Mouse (Mus musculus) lung, embryonic 15.5 days (tissue): ENCODE data around the gene Adamtsl4. TPM values are rescaled to one million over a fixed set of nuclear protein-coding genes. Genes with fewer than 3 reads are reported as not detected.

Source experiments
- ATAC-seq: fragments of 200-750 bp; cut with Nextera tagmentation; 2 replicates; pipeline ENCODE4 v1.8.0; 2017; ENCODE audit warnings: moderate number of reproducible peaks, borderline replicate concordance; ENCODE audit not compliant: low FRiP score, low TSS enrichment; ENCODE audit errors: extremely low read depth
- H3K27ac ChIP-seq: fragments of 300-500 bp; sonication (generic); 2 replicates; pipeline ENCODE4 v1.5.1; 2015; ENCODE audit warnings: moderate library complexity, mild to moderate bottlenecking, inconsistent platforms
- H3K27me3 ChIP-seq: fragments of 300-500 bp; sonication (generic); 2 replicates; pipeline ENCODE4 v1.6.1; 2015; ENCODE audit warnings: inconsistent platforms
- H3K36me3 ChIP-seq: fragments of 300-500 bp; sonication (generic); 2 replicates; pipeline ENCODE4 v1.6.1; 2015; ENCODE audit warnings: inconsistent platforms
- H3K4me1 ChIP-seq: fragments of 300-500 bp; sonication (generic); 2 replicates; pipeline ENCODE4 v1.6.1; 2015; ENCODE audit warnings: inconsistent platforms
- H3K4me2 ChIP-seq: fragments of 300-500 bp; sonication (generic); 2 replicates; pipeline ENCODE4 v1.6.1; 2015; ENCODE audit warnings: inconsistent platforms, mild to moderate bottlenecking, moderate library complexity
- H3K4me3 ChIP-seq: fragments of 300-500 bp; sonication (generic); 2 replicates; pipeline ENCODE4 v1.5.1; 2015; ENCODE audit warnings: mild to moderate bottlenecking, inconsistent platforms
- H3K9ac ChIP-seq: fragments of 300-500 bp; sonication (generic); 2 replicates; pipeline ENCODE4 v1.6.1; 2015; ENCODE audit warnings: inconsistent platforms
- H3K9me3 ChIP-seq: fragments of 300-500 bp; sonication (generic); 2 replicates; pipeline ENCODE4 v1.6.1; 2016; ENCODE audit warnings: inconsistent platforms
- WGBS: fragments of 180-500 bp; shearing (Covaris S2); methylation state at CpG from one replicate; pipeline ENCODE4 v1.1.7; 2015; 5-methylcytosine and 5-hydroxymethylcytosine counted together
- polyA plus RNA-seq: library from polyadenylated mRNA; unstranded; fragments of >200 nt; fragmentation: Nextera tagmentation; extraction: Ambion mirVana; gene quantifications from 2 replicates; pipeline ENCODE4 v1.2.1, GENCODE M21; 2015

Gene Adamtsl4
- polyA plus RNA-seq, result 3.1 and 5.7 TPM in 2 replicates

GRCm38 (mm10) chr3:95687524-95688421, at the start of gene Adamtsl4:
TSS of gene Adamtsl4 (minus strand) at chr3:95687917.
- H3K27ac ChIP-seq, result peak within 1 kb of the TSS; percentile 84
- no peaks in the 10 kb centered on the region for H3K36me3 ChIP-seq
- no peaks in the 10 kb centered on the region for H3K27me3 ChIP-seq
- WGBS, result 3% methylated on average over 50 of the region's 50 CpGs
- peak within 1 kb of the TSS; percentile 52 for H3K4me3 ChIP-seq
- peak within 1 kb of the TSS; percentile 42 for H3K9ac ChIP-seq
- no peaks in the 10 kb centered on the region for H3K9me3 ChIP-seq
- peaks cover 57% of the 10 kb centered on the region for H3K4me1 ChIP-seq
- peak within 1 kb of the TSS; percentile 89 for H3K4me2 ChIP-seq
- peak; percentile 67 for ATAC-seq

GRCm38 (mm10) chr3:95735071-95735670, 47.5 kb upstream of the Adamtsl4 start:
- no peak overlapping the region for H3K9ac ChIP-seq
- ATAC-seq, result no peak
- no peaks in the 10 kb centered on the region for H3K9me3 ChIP-seq
- 76% methylated on average over 12 of the region's 12 CpGs for WGBS
- peaks cover 12% of the 10 kb centered on the region for H3K36me3 ChIP-seq
- H3K4me1 ChIP-seq, result peaks cover 19% of the 10 kb centered on the region
- no peak overlapping the region for H3K4me3 ChIP-seq
- H3K27ac ChIP-seq, result no peak overlapping the region
- no peak overlapping the region for H3K4me2 ChIP-seq
- no peaks in the 10 kb centered on the region for H3K27me3 ChIP-seq

- H3K4me3 ChIP-seq, result no peak overlapping the region
- peaks cover 8% of the 10 kb centered on the region; the same call in 1 of the 2 replicates for H3K36me3 ChIP-seq
- H3K9me3 ChIP-seq, result no peaks in the 10 kb centered on the region
- no peak overlapping the region for H3K27ac ChIP-seq
- ATAC-seq, result no peak
- H3K27me3 ChIP-seq, result no peaks in the 10 kb centered on the region
- WGBS, result 69% methylated on average over 13 of the region's 13 CpGs
- H3K4me2 ChIP-seq, result no peak overlapping the region
- H3K9ac ChIP-seq, result no peak overlapping the region
- peaks cover 12% of the 10 kb centered on the region for H3K4me1 ChIP-seq
Measured at GRCm38 (mm10) chr3:95734092-95734702, 46.5 kb upstream of the Adamtsl4 start.

- peak overlapping the region; percentile 53; the same call in 1 of the 2 replicates for H3K27ac ChIP-seq
- H3K9ac ChIP-seq, result no peak overlapping the region
- H3K27me3 ChIP-seq, result no peaks in the 10 kb centered on the region
- no peak overlapping the region for H3K4me2 ChIP-seq
- H3K36me3 ChIP-seq, result peaks cover 8% of the 10 kb centered on the region; the same call in 1 of the 2 replicates
- H3K4me3 ChIP-seq, result no peak overlapping the region
- H3K9me3 ChIP-seq, result no peaks in the 10 kb centered on the region
- peaks cover 9% of the 10 kb centered on the region for H3K4me1 ChIP-seq
- peak; percentile 12; the same call in 1 of the 2 replicates for ATAC-seq
- WGBS, result 65% methylated on average over 11 of the region's 11 CpGs
Measured at GRCm38 (mm10) chr3:95732744-95733521, 45.2 kb upstream of the Adamtsl4 start.

- peaks cover 9% of the 10 kb centered on the region for H3K4me1 ChIP-seq
- no peaks in the 10 kb centered on the region for H3K9me3 ChIP-seq
- peaks cover 8% of the 10 kb centered on the region; the same call in 1 of the 2 replicates for H3K36me3 ChIP-seq
- no peaks in the 10 kb centered on the region for H3K27me3 ChIP-seq
- no peak overlapping the region for H3K4me2 ChIP-seq
- H3K4me3 ChIP-seq, result no peak overlapping the region
- 0 out of 2 replicates have a peak overlapping the region, but pooled peaks have one; percentile 53 for H3K27ac ChIP-seq
- 89% methylated on average over 9 of the region's 9 CpGs for WGBS
- no peak overlapping the region for H3K9ac ChIP-seq
- ATAC-seq, result no peak
Measured at GRCm38 (mm10) chr3:95732297-95732696, 44.6 kb upstream of the Adamtsl4 start.

DNA sequence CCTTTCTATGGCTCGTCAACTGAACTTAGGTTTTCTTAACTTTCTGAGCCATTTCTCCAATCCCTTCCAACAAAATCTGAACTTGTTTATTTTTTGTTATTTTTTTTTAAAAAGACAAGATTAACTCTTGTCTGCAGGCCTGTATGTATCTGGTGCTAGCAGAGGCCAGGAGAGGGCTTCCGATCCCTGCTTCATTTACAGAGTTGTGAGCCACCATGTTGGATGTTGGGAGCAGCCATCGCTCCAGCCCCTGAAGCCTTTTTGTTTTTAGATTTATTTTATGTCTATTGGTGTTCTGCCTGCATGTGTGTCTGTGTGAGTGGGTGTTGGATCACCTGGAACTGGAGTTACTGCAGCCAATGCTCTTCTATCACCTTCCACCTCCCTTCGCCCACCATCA, 44.1 kb upstream of the Adamtsl4 start:
- ATAC-seq, result no peak
- peaks cover 9% of the 10 kb centered on the region for H3K4me1 ChIP-seq
- H3K4me3 ChIP-seq, result no peak overlapping the region
- H3K27me3 ChIP-seq, result no peaks in the 10 kb centered on the region
- no peak overlapping the region for H3K9ac ChIP-seq
- whole genome bisulfite sequencing, result 87% methylated on average over 4 of the region's 4 CpGs
- H3K4me2 ChIP-seq, result no peak overlapping the region
- no peak overlapping the region for H3K27ac ChIP-seq
- peaks cover 8% of the 10 kb centered on the region; the same call in 1 of the 2 replicates for H3K36me3 ChIP-seq
- H3K9me3 ChIP-seq, result no peaks in the 10 kb centered on the region

GRCm38 (mm10) chr3:95730431-95730830, 42.7 kb upstream of the Adamtsl4 start:
- H3K4me2 ChIP-seq, result no peak overlapping the region
- H3K4me3 ChIP-seq, result no peak overlapping the region
- H3K9ac ChIP-seq, result no peak overlapping the region
- no peaks in the 10 kb centered on the region for H3K9me3 ChIP-seq
- 0 out of 2 replicates have a peak, but pooled peaks have one; percentile 23 for ATAC-seq
- peaks cover 9% of the 10 kb centered on the region for H3K4me1 ChIP-seq
- WGBS, result 64% methylated on average over 7 of the region's 7 CpGs
- H3K27me3 ChIP-seq, result no peaks in the 10 kb centered on the region
- H3K27ac ChIP-seq, result no peak overlapping the region
- peaks cover 2% of the 10 kb centered on the region; the same call in 1 of the 2 replicates for H3K36me3 ChIP-seq

- WGBS, result 75% methylated on average over 2 of the region's 2 CpGs
- H3K27ac ChIP-seq, result no peak overlapping the region
- H3K4me1 ChIP-seq, result peaks cover 9% of the 10 kb centered on the region
- H3K27me3 ChIP-seq, result no peaks in the 10 kb centered on the region
- no peak for ATAC-seq
- no peak overlapping the region for H3K4me2 ChIP-seq
- no peak overlapping the region for H3K9ac ChIP-seq
- no peak overlapping the region for H3K4me3 ChIP-seq
- H3K9me3 ChIP-seq, result no peaks in the 10 kb centered on the region
- H3K36me3 ChIP-seq, result no peaks in the 10 kb centered on the region
Measured at GRCm38 (mm10) chr3:95728906-95729305, 41.2 kb upstream of the Adamtsl4 start.

GRCm38 (mm10) chr3:95726696-95727358, 39.1 kb upstream of the Adamtsl4 start:
- 28% methylated on average over 7 of the region's 7 CpGs for WGBS
- no peak for ATAC-seq
- H3K27me3 ChIP-seq, result no peaks in the 10 kb centered on the region

GRCm38 (mm10) chr3:95725863-95726262, 38.1 kb upstream of the Adamtsl4 start:
- H3K4me3 ChIP-seq, result no peak overlapping the region
- WGBS, result 77% methylated on average over 7 of the region's 7 CpGs
- no peak overlapping the region for H3K4me2 ChIP-seq
- no peak overlapping the region for H3K27ac ChIP-seq
- no peaks in the 10 kb centered on the region for H3K36me3 ChIP-seq
- no peaks in the 10 kb centered on the region for H3K27me3 ChIP-seq
- no peaks in the 10 kb centered on the region for H3K9me3 ChIP-seq
- H3K4me1 ChIP-seq, result no peaks in the 10 kb centered on the region
- H3K9ac ChIP-seq, result no peak overlapping the region
- ATAC-seq, result no peak

More at GRCm38 (mm10) chr3:95726696-95727358, 39.1 kb upstream of the Adamtsl4 start:
- Histone ChIP-seq H3K36me3 (no peaks in the 10 kb centered on the region), H3K9me3 (no peaks in the 10 kb centered on the region), H3K4me2 (no peak overlapping the region), H3K27ac (no peak overlapping the region), H3K4me1 (no peaks in the 10 kb centered on the region), H3K4me3 (no peak overlapping the region), H3K9ac (no peak overlapping the region)

GRCm38 (mm10) chr3:95722386-95722785, 34.7 kb upstream of the Adamtsl4 start:
- Histone ChIP-seq H3K36me3 (no peaks in the 10 kb centered on the region), H3K9ac (no peak overlapping the region), H3K4me2 (no peak overlapping the region), H3K9me3 (no peaks in the 10 kb centered on the region), H3K4me1 (no peaks in the 10 kb centered on the region), H3K4me3 (no peak overlapping the region), H3K27ac (no peak overlapping the region), H3K27me3 (no peaks in the 10 kb centered on the region)
- 44% methylated on average over 3 of the region's 3 CpGs for WGBS
- ATAC-seq, result no peak
